Mouse (Mus musculus) right cerebral cortex, adult 18-20 months (tissue): ENCODE data around the gene Gm3045.

Experiments
- DNase-seq: peaks from one replicate; pipeline ENCODE4 v3.0.0; 2022; ENCODE audit warnings: mixed read lengths

Gm3045 gene

GRCm38 (mm10) chr13:56438211-56439075 is 12.0 kb downstream of the Gm3045 start, which contains the start of gene Slc25a48:
Gene Slc25a48 (plus strand): TSS chr13:56438355.
- DNase-seq: peak; percentile 39

- DNase-seq: no peak
Measured at GRCm38 (mm10) chr13:56443411-56443810, 17.0 kb downstream of the Gm3045 start.

DNA sequence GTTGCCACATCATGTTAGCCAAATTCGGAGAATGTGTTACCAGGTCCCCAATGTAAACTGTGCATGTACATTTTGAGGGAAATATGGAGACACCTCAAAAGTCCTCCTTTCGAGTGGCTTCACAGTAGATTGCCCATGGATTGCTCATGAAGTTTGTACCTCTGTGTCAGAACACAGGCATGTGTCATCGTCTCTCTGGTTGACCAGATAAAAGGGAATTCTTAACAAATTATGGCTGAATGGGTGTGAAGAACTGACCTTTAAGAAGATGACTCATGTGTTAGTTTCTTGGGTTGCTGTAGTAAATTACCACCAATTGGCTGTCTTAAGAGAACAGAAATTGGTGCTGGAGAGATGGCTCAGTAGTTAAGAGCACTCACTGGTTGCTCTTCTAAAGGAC is 17.7 kb downstream of the Gm3045 start:
- DNase-seq: no peak

DNA sequence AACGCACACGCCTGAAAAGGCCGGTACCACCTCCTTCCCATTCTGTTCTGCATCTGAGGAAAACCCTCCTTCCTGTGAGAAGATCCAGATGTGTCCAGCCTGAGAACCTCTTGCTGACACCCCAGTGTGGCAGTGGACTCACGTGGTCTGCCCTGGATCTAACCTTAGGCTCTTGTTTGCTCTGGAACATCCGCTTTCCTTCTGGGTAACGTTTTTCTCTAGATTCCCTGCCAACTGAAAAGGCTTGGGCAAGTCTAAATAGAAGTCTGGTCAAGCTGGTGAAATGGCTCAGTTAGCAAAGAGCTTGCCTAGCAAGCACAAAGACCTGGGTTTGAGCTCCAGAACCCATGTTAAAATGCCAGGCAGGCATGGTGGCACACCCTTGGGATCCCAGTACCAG is 18.6 kb downstream of the Gm3045 start:
- DNase-seq: no peak

GRCm38 (mm10) chr13:56449239-56450030 is 23.0 kb downstream of the Gm3045 start:
- DNase-seq: no peak

DNA sequence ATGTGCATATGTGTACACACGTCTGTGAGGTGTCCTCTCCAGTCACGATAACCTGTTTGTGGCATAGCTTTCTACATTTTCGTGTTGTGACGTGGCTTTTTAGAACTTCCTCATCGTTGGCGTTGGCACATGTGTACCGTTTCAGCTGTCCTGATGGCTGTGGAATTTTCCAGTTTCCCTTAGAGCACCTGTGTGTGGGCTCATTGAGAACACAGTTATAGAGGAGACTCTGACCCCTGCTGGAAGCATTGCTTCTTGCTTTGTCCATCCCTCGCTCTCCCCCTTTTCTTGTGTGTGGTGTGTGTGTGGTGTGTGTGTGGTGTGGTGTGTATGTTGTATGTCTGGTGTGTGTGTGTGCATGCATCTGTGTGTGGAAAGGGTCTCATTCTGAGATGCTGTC is 23.6 kb downstream of the Gm3045 start:
- no peak for DNase-seq

- DNase-seq: no peak
Measured at GRCm38 (mm10) chr13:56458001-56458400, 31.6 kb downstream of the Gm3045 start.

DNA sequence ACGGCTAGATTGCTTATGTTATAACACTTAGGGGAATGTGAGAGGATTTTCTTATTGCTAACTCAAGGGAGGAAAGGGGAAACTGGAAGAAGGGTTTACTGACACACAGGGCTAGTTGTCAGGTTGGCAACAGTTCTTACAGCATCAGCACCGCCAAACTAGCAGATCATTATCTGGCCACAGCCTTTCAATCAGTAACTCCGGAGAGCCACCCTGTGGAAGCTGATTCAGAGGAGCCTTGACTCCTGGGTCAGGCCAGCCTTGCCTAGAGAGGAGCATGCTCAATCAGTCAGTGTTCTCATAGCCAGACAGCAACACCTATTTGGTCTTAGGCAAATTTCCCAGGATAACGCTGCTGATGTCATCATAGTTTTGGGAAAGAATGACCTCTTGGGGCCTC is 35.1 kb downstream of the Gm3045 start:
- no peak for DNase-seq

DNA sequence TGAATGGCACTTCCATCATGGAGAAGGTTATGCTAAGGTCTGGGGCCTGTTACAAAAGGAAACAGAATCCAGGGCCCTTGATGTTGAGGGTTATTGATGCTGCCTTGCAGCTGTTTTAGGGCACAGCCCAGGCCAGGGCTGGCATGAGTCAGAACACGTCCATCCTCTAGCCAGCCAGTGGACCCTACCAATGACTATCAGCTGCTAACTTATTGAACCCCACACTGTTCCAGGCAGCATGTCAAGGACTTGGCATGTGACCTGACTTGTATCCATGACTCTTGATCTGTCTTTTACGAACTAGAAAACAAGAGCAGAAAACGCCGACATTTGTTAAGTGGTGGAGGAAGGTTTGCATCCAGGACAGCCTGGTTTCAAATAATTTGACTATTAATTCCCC is 36.4 kb downstream of the Gm3045 start:
- no peak for DNase-seq

DNA sequence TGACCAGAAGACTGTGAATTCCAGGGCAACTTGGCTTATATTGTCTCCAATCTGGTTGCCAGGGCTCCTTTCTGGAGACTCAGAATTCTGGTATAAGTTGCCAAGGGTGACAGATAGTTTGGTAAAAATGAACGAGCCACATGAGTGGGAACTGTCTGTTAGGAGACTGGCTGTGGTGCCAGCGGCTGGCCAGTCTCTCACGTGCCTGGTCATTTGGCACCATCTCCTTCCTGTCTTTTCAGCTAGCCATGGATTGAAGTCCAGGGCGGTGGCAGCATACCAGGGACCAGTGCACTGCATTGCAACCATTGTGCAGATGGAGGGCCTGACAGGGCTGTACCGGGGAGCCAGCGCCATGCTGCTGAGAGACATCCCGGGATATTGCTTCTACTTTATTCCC is 36.9 kb downstream of the Gm3045 start:
- no peak for DNase-seq

DNA sequence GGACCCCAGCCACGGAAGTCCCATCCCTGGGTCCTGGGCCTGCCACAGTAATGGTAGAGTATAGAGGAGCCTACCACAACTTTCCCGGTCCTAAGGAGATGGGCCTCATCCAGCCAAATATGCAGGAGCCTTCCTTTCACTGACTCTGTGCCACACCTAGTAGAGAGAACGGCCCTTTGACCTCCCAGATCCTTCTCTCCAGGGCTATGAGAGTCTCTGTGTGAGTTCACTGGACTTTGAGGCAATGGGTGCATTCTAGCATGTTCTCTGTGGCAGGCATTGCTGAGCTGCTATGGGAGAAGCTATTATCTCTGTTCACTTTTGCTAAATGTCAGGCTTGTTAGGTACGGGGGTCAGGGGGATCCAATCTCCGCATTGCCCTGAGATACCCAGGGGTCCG is 37.4 kb downstream of the Gm3045 start:
- DNase-seq: no peak

- no peak for DNase-seq
Measured at GRCm38 (mm10) chr13:56467786-56468185, 41.4 kb downstream of the Gm3045 start.

DNA sequence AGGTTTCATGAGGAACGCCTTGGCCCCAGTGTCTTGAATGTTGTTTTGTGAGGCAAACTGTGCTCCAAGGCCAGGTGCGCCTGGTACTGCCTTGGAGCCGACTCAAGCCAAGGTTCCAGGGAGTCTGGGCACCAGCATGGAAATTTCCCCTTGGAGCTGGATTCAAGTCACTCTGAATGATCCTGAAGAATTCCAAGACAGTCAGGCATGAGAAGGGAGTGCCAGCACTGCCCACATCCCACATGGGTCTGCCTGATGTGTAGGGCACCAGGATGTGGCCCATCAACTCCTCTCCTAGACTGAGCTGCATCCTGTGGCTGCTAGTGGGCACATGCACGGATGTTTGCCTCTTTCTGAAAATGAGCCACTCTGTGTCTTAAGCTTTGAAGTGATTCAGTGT is 42.1 kb downstream of the Gm3045 start:
- DNase-seq: no peak

GRCm38 (mm10) chr13:56471211-56471610 is 44.8 kb downstream of the Gm3045 start:
- no peak for DNase-seq

- DNase-seq: no peak
Measured at GRCm38 (mm10) chr13:56471951-56472350, 45.6 kb downstream of the Gm3045 start.

DNA sequence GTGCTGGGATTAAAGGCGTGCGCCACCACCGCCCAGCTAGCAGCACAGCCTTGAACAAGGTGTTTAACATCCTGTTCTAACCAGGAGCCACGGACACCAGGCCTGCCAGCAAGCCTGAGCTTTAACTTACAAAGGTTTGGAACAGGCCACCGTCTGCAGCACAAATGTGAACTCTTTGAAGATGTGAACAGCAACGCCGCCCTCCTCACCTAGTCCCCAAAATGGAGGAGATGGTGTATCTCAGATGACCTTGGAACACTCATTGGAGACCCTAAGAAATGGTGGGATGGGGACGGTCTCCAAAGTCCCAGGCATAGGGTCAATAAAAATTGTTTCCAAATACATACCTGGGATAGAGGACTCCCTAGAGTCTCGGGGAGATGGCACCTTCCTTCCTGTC is 46.3 kb downstream of the Gm3045 start:
- DNase-seq: no peak

GRCm38 (mm10) chr13:56475363-56475762 is 49.0 kb downstream of the Gm3045 start:
- DNase-seq: peak; percentile 29

DNA sequence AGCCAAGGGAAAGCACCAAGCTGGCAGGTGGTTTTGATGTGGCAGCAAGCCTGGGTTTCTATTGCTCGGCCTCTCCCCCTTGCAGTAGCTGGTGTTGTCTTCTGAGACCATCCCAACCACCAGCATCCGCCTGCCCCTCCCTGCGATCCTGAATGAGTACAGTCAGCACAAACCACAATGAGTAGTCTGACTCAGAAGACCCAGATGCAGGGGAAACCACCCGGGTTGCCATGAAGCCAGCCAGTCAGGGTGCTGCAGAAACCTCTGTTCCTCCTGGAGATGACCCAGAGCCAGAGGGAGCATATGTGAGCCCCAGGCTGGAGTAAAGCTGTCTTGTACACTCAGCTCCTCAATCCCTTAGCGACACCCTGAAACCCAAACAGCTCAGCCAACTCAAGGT is 50.4 kb downstream of the Gm3045 start:
- no peak for DNase-seq

DNA sequence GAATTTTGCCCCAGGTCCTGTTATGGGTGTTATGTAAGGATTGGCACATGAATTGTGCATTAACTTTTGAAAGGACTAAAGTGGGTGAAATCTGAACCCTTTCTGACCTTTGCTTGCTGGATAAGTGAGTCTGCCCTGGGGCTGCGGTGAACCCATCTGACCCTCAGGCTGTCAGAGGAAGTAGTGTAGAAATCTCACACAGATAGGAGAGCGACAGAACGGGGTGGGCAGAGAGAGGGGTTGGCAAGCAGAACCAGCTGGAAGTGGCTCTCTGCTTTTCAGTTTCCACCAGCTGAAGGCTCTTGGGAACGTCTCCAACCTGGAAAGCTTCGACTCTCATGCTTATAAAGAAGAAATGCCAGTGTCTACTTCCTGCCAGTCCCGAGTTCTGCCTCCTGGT is 50.9 kb downstream of the Gm3045 start:
- DNase-seq: peak; percentile 34

GRCm38 (mm10) chr13:56478027-56478426 is 51.6 kb downstream of the Gm3045 start:
- no peak for DNase-seq

GRCm38 (mm10) chr13:56482146-56482545 is 55.8 kb downstream of the Gm3045 start, which contains the start of gene Il9:
Gene Il9 (minus strand): TSS chr13:56482246.
- no peak for DNase-seq
